Mouse (Mus musculus) urinary bladder, adult 18-20 months (tissue): Measurements from ENCODE around the gene Lrrc10b.
A peak's percentile ranks its signal among the peaks of the same experiment; 100 is the strongest.

ENCODE experiments used
- DNase-seq, 2 experiments: peaks; one replicate each; pipeline ENCODE4 v3.0.0; 2022; ENCODE audit warnings: low spot score in 2 of 2, mixed read lengths in 2 of 2

Gene Lrrc10b

DNA sequence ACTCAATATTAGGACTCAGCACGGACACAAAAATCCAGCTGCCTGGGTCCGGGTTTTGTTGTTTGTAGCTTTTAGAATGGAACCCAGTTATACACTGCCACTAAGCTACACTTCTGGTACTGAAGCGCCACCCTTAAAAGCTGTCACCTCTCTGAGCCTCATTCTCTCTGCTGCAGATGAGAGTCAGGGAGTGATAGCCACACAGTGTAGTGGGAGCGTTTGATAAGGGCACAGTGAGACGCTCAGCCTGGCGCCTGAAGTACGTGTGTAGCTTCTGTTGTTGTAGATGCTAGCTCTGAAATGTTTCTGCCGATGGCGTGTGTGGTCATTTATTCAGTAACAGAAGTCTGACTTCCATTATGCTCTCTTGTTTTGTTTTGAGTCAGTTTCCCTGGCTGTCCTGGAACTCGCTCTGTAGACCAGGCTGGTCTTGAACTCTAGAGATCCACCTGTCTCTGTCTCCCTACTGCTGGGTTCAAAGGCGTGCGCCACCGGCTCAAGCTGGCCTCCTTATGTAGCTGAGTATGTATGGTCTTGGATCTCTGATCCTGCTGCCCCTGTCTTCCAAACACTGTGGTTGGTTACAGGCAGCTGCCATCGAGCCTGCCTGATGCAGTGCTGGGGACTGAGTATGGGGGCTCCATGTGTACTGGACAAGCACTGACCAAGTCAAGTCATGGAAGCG, 12.4 kb downstream of the Lrrc10b start:
- DNase-seq, result no peak

DNA sequence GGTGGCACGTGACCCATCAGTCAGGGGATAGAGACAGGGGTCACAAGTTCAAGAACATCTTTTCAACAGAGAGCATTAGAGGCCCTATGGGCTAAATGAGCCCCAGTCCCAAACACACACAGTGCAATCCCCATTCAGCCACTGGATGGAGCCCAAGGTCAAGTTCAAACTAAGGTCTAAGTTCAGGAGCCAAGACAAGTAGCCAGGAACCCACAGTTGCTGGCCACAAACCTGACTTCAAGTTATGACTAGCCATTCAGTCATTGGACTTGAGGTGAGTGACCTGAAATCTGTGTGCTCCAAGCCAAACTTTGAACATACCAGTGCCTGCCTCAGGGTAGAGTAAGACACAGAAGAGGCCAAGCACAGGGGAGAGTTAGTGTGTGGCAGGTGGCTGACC, 19.8 kb downstream of the Lrrc10b start:
- no peak for DNase-seq

- DNase-seq, result no peak
These were observed 20.5 kb downstream of the Lrrc10b start for GRCm38 (mm10) chr19:10436726-10437125.

GRCm38 (mm10) chr19:10435908-10436307, 21.4 kb downstream of the Lrrc10b start:
- peak; percentile 37 to 50 for DNase-seq

GRCm38 (mm10) chr19:10434927-10435326, 22.3 kb downstream of the Lrrc10b start:
- DNase-seq, result no peak

GRCm38 (mm10) chr19:10433879-10434540, 23.3 kb downstream of the Lrrc10b start:
- no peak for DNase-seq

- no peak for DNase-seq
These were observed 24.0 kb downstream of the Lrrc10b start for GRCm38 (mm10) chr19:10433225-10433624.

- no peak for DNase-seq
These were observed 25.4 kb downstream of the Lrrc10b start for GRCm38 (mm10) chr19:10431841-10432240.

GRCm38 (mm10) chr19:10431410-10431809, 25.9 kb downstream of the Lrrc10b start:
- DNase-seq, result no peak

GRCm38 (mm10) chr19:10429371-10429770, 27.9 kb downstream of the Lrrc10b start:
- no peak for DNase-seq

DNA sequence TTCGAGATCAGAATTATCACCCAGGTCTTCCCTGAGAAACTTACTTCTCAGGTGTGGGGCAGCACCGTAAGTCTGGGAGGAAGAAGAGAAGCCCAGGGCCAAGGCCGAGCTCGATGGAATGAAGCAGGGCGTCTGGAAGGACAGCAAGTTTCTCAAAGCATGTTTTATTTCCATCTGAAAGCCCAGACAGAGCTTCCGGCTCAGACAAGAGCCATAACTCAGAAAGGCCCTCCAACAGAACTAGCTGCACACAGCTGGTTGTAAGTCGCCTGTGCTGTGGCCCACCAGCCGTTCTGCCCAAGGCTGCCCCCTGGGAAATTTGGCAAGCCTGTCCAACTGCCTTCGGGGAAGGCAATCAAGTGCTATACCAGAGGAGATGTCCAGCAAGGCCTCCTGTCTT, 29.8 kb downstream of the Lrrc10b start:
- no peak for DNase-seq

GRCm38 (mm10) chr19:10426793-10427192, 30.5 kb downstream of the Lrrc10b start:
- DNase-seq, result no peak

DNA sequence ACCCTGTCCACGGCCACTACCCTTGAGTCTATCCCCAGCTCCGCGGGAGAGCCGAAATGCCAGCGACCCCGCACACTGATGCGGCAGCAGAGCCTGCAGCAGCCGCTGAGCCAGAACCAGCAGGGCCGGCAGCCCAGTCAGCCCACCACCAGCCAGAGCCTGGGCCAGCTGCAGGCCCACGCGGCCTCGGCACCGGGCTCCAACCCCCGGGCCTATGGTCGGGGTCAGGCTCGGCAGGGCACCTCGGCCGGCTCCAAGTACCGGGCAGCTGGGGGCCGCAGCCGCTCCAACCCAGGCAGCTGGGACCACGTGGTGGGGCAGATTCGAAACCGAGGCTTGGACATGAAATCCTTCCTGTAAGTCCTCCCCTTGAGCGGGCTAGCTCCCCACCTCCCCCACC, 31.0 kb downstream of the Lrrc10b start:
- DNase-seq, result no peak

GRCm38 (mm10) chr19:10425484-10426270, 31.6 kb downstream of the Lrrc10b start:
- no peak for DNase-seq

DNA sequence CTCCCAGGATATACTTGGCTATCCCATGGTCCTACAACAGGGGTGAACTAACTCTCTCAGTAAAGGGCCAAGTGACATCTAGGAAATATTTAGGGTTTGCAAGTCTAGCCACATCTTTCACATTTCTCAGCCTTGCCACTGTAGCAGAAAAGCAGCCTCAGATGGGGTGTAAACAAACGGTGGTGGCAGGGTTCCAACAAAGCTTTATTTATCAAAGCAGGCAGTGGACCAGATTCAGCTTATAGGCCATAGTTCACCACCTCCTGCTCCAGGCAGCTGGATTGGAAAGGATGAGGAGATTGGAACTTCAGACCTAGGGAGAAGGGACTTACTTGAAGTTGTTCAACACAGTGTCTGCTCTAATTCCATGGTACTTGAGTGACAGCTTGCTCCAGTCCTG, 32.5 kb downstream of the Lrrc10b start:
- no peak for DNase-seq

GRCm38 (mm10) chr19:10421986-10422976, 35.0 kb downstream of the Lrrc10b start:
- DNase-seq, result no peak

GRCm38 (mm10) chr19:10417436-10417835, 39.8 kb downstream of the Lrrc10b start:
- DNase-seq, result no peak

DNA sequence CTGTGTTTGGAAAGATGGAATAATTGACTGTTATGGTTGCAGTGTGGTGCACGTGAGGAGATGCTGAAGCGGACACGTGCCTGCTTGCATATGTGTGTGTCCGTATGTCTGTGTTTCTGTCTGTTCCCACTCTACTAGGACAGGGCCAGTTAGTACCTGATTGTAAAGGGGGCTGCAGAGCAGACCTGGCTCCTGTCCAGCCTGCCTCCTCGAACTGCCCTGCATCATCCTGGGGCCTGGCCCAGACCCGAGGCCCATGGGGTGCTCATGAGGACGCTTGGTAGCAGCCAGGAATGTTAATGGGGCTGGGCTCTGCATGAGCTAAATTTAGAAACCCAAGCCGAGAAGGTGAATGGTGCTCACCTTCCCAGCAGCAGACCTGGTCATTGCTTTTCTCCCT, 40.4 kb downstream of the Lrrc10b start:
- no peak for DNase-seq

DNA sequence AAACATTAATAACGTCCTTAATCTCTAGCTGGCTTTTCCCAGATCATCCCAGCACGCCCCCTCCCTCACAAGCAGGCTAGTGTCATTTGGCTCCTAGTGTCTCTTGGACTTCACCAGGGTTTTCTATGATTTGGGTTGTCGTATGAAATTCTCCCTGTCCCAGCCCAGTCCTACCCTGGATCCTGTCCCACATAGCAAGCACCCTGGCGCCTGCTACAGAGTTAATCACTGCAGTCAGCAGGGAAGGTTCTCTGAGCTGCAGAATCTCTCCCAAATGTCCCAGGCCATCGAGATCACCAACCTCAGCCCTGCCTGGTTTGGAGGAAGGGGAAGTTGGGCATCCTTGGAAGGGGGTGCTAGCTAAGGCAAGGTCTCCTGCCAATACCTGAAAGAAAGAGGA, 41.8 kb downstream of the Lrrc10b start:
- DNase-seq, result no peak

DNA sequence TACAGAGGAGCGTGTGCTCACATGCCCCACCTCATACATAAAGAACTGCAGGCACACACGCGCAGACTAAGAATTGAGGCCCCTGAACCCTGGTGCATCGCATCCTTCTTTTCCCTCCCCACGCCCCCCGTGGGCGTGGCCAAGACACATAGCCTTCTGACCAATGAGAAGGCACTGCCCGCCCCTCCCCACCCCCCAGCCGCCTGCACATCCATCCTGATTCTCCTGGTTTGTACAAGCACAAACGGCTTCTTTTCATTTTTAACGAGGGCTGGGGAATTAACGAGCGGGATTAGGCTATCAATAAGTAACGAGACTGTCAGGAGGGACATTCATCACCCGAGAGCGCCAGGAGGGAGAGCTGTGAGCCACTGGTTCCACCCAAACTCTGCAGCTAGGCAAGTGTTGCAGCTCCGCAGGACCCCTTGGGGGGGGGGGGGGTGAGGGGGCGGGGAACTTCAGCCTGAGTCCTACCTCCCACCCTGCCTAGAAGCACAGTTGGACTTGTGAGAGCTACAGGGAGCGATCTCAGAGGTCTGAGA, 43.5 kb downstream of the Lrrc10b start:
- DNase-seq, result no peak
